Mouse (Mus musculus) left cerebral cortex, adult 9 months (tissue): ENCODE data around the gene Bcor.

Experiments used
- DNase-seq, 2 experiments: peaks; one replicate each; pipeline ENCODE4 v3.0.0; 2022; ENCODE audit warnings: low spot score in 2 of 2

The Bcor gene

GRCm38 (mm10) chrX:12127106-12127670 is 33.0 kb downstream of the Bcor start:
- no peak for DNase-seq

GRCm38 (mm10) chrX:12126408-12127105 is 33.6 kb downstream of the Bcor start:
- DNase-seq = no peak

GRCm38 (mm10) chrX:12124571-12124970 is 35.6 kb downstream of the Bcor start:
- DNase-seq = no peak

- DNase-seq = no peak
Measured at GRCm38 (mm10) chrX:12123687-12124087, 36.5 kb downstream of the Bcor start.

GRCm38 (mm10) chrX:12122594-12123331 is 37.4 kb downstream of the Bcor start:
- DNase-seq = no peak

- no peak for DNase-seq
Measured at GRCm38 (mm10) chrX:12119476-12119875, 40.7 kb downstream of the Bcor start.

- no peak for DNase-seq
Measured at GRCm38 (mm10) chrX:12116128-12116527, 44.0 kb downstream of the Bcor start.

GRCm38 (mm10) chrX:12112166-12112565 is 48.0 kb downstream of the Bcor start:
- no peak for DNase-seq

GRCm38 (mm10) chrX:12110518-12110917 is 49.6 kb downstream of the Bcor start:
- DNase-seq = no peak

- DNase-seq = no peak
Measured at GRCm38 (mm10) chrX:12105358-12105757, 54.8 kb downstream of the Bcor start.

- DNase-seq = no peak
Measured at GRCm38 (mm10) chrX:12096783-12097526, 63.2 kb downstream of the Bcor start.

- no peak for DNase-seq
Measured at GRCm38 (mm10) chrX:12093371-12093770, 66.8 kb downstream of the Bcor start.

GRCm38 (mm10) chrX:12091431-12092061 is 68.6 kb downstream of the Bcor start:
- no peak for DNase-seq

- DNase-seq = peak in 1 of 2 experiments; percentile 65
Measured at GRCm38 (mm10) chrX:12090871-12091404, 69.2 kb downstream of the Bcor start.

GRCm38 (mm10) chrX:12090151-12090870 is 69.8 kb downstream of the Bcor start:
- DNase-seq = no peak

GRCm38 (mm10) chrX:12089353-12090081 is 70.6 kb downstream of the Bcor start:
- no peak for DNase-seq

GRCm38 (mm10) chrX:12089027-12089340 is 71.2 kb downstream of the Bcor start:
- no peak for DNase-seq

GRCm38 (mm10) chrX:12088301-12089026 is 71.7 kb downstream of the Bcor start:
- peak in 1 of 2 experiments; percentile 57 for DNase-seq

- DNase-seq = no peak
Measured at GRCm38 (mm10) chrX:12087511-12088300, 72.4 kb downstream of the Bcor start.
